Mouse (Mus musculus): ENCODE measurements around the gene Gm9903.

- TF ChIP-seq CTCF (IDR thresholded peaks at IDR 0.05; ENCODE audit: low read depth, low read length) (no peak), EP300 (IDR thresholded peaks at IDR 0.05; ENCODE audit: insufficient read depth, low read depth, low read length) (no peak), POLR2A (IDR thresholded peaks at IDR 0.05; ENCODE audit: insufficient read depth, low read length) (no peak)
Measured at GRCm38 (mm10) chr5:33671659-33672058, 41.9 kb downstream of the Gm9903 start.

All from ES-Bruce4 (cell line).